Mouse (Mus musculus) ES-Bruce4 (cell line): Measurements from ENCODE around the gene Dpy30. TPM values are rescaled to one million over a fixed set of nuclear protein-coding genes. Genes with fewer than 3 reads are reported as not detected.

Source experiments
- H3K27ac ChIP-seq: 2 replicates; pipeline ENCODE4 v1.5.1; 2012; ENCODE audit warnings: low read length, inconsistent platforms; ENCODE audit not compliant: insufficient read depth
- H3K27me3 ChIP-seq: 2 replicates; pipeline ENCODE4 v1.6.1; 2012; ENCODE audit warnings: mild to moderate bottlenecking, low read length, inconsistent platforms; ENCODE audit not compliant: control insufficient read depth, poor library complexity, insufficient read depth, severe bottlenecking
- H3K36me3 ChIP-seq: 2 replicates; pipeline ENCODE4 v1.6.1; 2012; ENCODE audit warnings: inconsistent platforms, mild to moderate bottlenecking, low read length, moderate library complexity; ENCODE audit not compliant: control insufficient read depth, poor library complexity, insufficient read depth, severe bottlenecking
- H3K4me1 ChIP-seq: one replicate; pipeline ENCODE4 v1.8.1; 2011; ENCODE audit warnings: low read length; ENCODE audit not compliant: control insufficient read depth, insufficient read depth
- H3K4me3 ChIP-seq: 2 replicates; pipeline ENCODE4 v1.5.1; 2011; ENCODE audit warnings: low read depth, mild to moderate bottlenecking, low read length
- H3K9ac ChIP-seq: 2 replicates; pipeline ENCODE4 v1.6.1; 2012; ENCODE audit warnings: low read depth, mild to moderate bottlenecking, inconsistent platforms; ENCODE audit not compliant: poor library complexity, severe bottlenecking
- H3K9me3 ChIP-seq: replicated peaks from 2 replicates; pipeline ENCODE4 v1.6.1; 2012; ENCODE audit warnings: mild to moderate bottlenecking, low read length, inconsistent platforms; ENCODE audit not compliant: control insufficient read depth, poor library complexity, insufficient read depth, severe bottlenecking
- CTCF ChIP-seq: IDR thresholded peaks from one replicate; pipeline ENCODE4 v1.8.1; 2011; ENCODE audit warnings: low read depth, low read length
- EP300 ChIP-seq: IDR thresholded peaks from 2 replicates; pipeline ENCODE4 v1.6.1; 2011; ENCODE audit warnings: low read depth, low read length; ENCODE audit not compliant: insufficient read depth
- POLR2A ChIP-seq: IDR thresholded peaks from one replicate; pipeline ENCODE4 v1.8.1; 2011; ENCODE audit warnings: low read length; ENCODE audit not compliant: insufficient read depth
- polyA plus RNA-seq: library from polyadenylated mRNA; stranded (reverse); fragments of >200 nt; gene quantifications from 2 replicates; pipeline ENCODE4 v1.2.4, GENCODE M21; 2011; ENCODE audit warnings: low read depth; ENCODE audit not compliant: missing spikeins, insufficient read depth, insufficient read length

The Dpy30 gene
- 244 and 257 TPM in 2 replicates for polyA plus RNA-seq

DNA sequence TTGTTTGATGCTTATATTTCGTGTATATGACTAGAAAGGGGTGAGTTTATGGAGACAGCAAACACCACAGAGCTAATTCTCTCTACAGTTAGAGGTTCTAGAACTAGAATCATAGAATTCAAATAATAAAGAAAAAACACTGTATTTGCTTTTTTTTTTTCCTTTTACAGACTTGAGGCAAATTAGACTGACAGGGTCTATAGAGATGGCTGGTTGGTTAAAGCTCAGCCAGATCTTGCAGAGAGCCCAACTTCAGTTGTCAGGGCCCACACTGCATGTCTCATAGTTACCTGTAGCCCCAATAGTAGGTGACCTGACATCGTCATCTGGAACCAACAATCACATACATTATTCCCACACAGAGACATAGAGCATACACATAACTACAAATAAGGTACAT lies at the start of gene Dpy30:
Gene Dpy30, minus strand, starts transcription at position 101 of the 400 bp plus-strand sequence.
- Histone ChIP-seq H3K9me3 (no peaks in the 10 kb centered on the region), H3K27me3 (no peaks in the 10 kb centered on the region)
- TF ChIP-seq EP300 (no peak), POLR2A (no peak), CTCF (no peak)

DNA sequence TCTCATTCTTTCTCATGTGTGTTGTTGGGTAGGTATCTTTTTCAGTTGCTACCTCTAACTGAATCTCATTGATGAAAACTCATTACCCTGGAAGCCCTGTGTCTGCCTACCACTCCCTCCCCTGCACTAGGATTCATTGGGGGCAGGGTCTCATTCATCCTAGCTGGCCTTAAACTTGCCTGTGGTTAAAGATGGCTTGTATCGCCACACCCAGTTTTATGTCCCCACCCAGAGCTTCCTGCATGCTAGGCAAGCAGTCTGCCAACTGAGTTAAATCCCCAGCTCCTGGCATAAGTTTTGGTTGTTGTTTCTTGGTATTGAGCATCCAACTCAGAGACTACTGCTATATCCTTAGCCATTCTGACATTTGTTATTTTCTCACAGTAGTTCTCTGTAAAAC lies 39.8 kb upstream of the Dpy30 start:
- no peak overlapping the region for H3K4me3 ChIP-seq
- H3K27ac ChIP-seq, result no peak overlapping the region
- H3K9me3 ChIP-seq, result no peaks in the 10 kb centered on the region
- peaks cover 4% of the 10 kb centered on the region for H3K36me3 ChIP-seq
- no peaks in the 10 kb centered on the region for H3K4me1 ChIP-seq
- H3K9ac ChIP-seq, result no peak overlapping the region
- TF ChIP-seq POLR2A, result no peak
- TF ChIP-seq CTCF, result no peak
- TF ChIP-seq EP300, result no peak
- H3K27me3 ChIP-seq, result no peaks in the 10 kb centered on the region

More for the DNA sequence above, at the start of gene Dpy30:
- H3K9ac ChIP-seq, result no peak within 1 kb of the TSS
- no peaks in the 10 kb centered on the region for H3K36me3 ChIP-seq
- H3K27ac ChIP-seq, result no peak within 1 kb of the TSS
- H3K4me3 ChIP-seq, result no peak within 1 kb of the TSS
- H3K4me1 ChIP-seq, result no peaks in the 10 kb centered on the region

DNA sequence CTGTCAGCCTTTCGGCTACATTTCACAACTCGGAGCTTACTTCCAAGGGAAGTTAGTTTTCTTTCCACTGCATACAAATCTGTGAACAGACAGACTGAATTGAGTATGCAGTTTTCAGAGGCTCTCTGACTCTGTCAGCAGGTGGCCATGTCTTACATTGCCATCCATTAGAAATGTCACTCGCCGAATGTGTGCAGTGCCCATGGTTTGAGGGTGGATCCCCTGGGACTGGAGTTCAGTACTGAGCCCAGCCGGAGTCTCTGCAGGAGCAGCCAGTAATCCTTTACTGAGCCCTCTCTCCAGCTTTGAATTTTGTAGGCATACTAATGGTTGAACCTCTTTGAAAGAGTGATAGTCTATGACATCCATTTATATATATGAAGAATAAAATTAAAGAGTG lies 17.4 kb upstream of the Dpy30 start:
- TF ChIP-seq EP300, result no peak
- TF ChIP-seq CTCF, result no peak
- TF ChIP-seq POLR2A, result no peak
- Histone ChIP-seq H3K36me3 (no peaks in the 10 kb centered on the region), H3K9ac (no peak overlapping the region), H3K27me3 (no peaks in the 10 kb centered on the region), H3K9me3 (no peaks in the 10 kb centered on the region), H3K4me3 (no peak overlapping the region), H3K27ac (no peak overlapping the region), H3K4me1 (no peaks in the 10 kb centered on the region)

DNA sequence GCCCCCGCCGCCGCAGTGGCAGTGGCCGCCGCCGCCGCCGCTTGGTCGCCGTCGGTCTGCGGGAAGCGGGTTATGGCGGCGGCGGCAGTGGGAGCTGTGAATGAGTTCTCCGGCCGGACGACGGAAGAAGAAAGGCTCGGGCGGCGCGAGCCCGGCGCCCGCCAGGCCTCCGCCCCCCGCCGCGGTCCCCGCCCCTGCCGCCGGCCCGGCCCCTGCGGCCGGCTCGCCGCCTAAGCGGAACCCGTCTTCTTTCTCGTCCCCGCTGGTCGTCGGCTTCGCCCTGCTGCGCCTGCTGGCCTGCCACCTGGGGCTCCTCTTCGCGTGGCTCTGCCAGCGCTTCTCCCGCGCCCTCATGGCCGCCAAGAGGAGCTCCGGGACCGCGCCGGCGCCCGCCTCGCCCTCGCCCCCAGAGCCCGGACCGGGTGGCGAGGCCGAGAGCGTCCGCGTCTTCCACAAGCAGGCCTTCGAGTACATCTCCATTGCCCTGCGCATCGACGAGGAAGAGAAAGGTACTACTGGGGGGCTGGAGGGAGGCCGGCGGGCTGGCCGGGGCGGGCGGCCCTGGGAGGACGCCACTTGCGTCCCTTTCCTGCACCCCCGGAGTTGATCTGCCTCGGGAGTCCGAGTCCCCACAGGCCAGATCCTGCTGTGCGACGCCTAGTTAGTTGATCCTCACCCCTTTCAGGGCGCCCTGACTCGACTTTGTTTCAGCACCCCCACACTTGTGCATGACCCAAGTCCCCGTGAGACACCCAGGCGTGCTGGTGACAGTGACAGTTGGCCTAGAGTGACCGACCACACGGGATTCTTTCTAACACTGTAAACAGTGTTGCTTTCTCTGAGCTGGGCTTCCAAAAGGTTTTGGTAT lies 15.4 kb upstream of the Dpy30 start, which contains the start of gene Spast:
Gene Spast, plus strand, starts transcription at position 51 of the 868 bp plus-strand sequence.
- Histone ChIP-seq H3K4me3 (peak within 1 kb of the TSS; percentile 74), H3K4me1 (no peaks in the 10 kb centered on the region), H3K9me3 (no peaks in the 10 kb centered on the region), H3K36me3 (no peaks in the 10 kb centered on the region), H3K27ac (peak within 1 kb of the TSS; percentile 23; the same call in 1 of the 2 replicates), H3K9ac (peak within 1 kb of the TSS; percentile 93), H3K27me3 (no peaks in the 10 kb centered on the region)
- TF ChIP-seq CTCF, result no peak
- TF ChIP-seq POLR2A, result no peak
- TF ChIP-seq EP300, result no peak

DNA sequence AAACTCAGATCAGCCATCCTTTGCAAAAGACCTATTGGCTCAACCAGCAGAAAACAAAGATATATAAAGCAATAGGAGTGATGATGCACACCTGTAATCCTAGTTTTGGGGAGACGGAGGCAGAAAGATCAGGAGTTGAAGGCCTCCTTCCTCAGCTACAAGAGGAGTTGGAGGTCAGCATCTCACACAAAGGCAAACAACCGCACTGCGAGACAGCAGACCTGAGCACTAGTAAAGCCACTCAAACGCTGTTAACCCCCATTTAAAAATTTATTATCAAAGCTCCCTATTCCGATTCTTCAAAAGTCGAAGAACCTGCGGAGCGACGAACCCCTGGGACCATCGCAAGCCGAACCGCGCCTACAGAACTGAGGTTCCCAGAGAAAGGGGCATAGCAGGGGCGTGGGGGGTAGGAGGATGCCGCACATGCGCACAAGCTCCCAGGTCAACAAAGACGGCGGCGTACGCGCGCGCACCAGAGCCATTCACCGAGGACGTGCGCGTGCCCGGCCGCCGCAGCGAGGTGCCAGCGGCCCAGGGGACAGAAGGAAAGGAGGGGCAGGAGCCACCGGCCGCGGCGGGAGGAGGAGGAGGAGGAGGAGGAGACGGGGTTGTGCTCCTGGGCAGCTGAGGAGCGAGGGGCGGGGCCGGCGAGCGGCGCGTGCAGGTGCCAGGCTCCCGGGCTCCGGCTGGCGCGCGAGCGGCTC lies 14.6 kb upstream of the Dpy30 start:
- H3K27me3 ChIP-seq, result no peaks in the 10 kb centered on the region
- H3K9ac ChIP-seq, result peak overlapping the region; percentile 93
- H3K27ac ChIP-seq, result peak overlapping the region; percentile 23; the same call in 1 of the 2 replicates
- TF ChIP-seq CTCF (no peak), POLR2A (peak; percentile 20), EP300 (no peak)
- H3K4me3 ChIP-seq, result peak overlapping the region; percentile 74
- H3K9me3 ChIP-seq, result no peaks in the 10 kb centered on the region
- no peaks in the 10 kb centered on the region for H3K4me1 ChIP-seq
- H3K36me3 ChIP-seq, result no peaks in the 10 kb centered on the region
